Mouse (Mus musculus) embryonic facial prominence, embryonic 14.5 days (tissue): ENCODE results near the gene Gm20489. TPM values are rescaled to one million over a fixed set of nuclear protein-coding genes. Genes with fewer than 3 reads are reported as not detected.

ENCODE experiments used
- ATAC-seq: fragments of 200-750 bp; cut with Nextera tagmentation; 2 replicates; pipeline ENCODE4 v1.8.0; 2017; ENCODE audit warnings: low read depth, moderate number of reproducible peaks, moderate TSS enrichment
- DNase-seq: peaks from one replicate; pipeline ENCODE4 v3.0.0-alpha.2; 2015; ENCODE audit warnings: low spot score
- H3K27ac ChIP-seq: fragments of 300-500 bp; sonication (generic); replicated peaks from 2 replicates; pipeline ENCODE4 v1.5.1; 2014; ENCODE audit warnings: low read depth, mild to moderate bottlenecking, low read length, moderate library complexity
- H3K27me3 ChIP-seq: fragments of 300-500 bp; sonication (generic); replicated peaks from 2 replicates; pipeline ENCODE4 v1.6.1; 2014; ENCODE audit warnings: low read length; ENCODE audit not compliant: control insufficient read depth, insufficient read depth
- H3K36me3 ChIP-seq: fragments of 300-500 bp; sonication (generic); 2 replicates; pipeline ENCODE4 v1.6.1; 2014; ENCODE audit warnings: low read length, mixed read lengths; ENCODE audit not compliant: control insufficient read depth, insufficient read depth
- H3K4me1 ChIP-seq: fragments of 300-500 bp; sonication (generic); 2 replicates; pipeline ENCODE4 v1.6.1; 2014; ENCODE audit warnings: antibody characterized with exemption, low read length; ENCODE audit not compliant: control insufficient read depth, insufficient read depth
- H3K4me2 ChIP-seq: fragments of 300-500 bp; sonication (generic); 2 replicates; pipeline ENCODE4 v1.6.1; 2014; ENCODE audit warnings: low read depth, mild to moderate bottlenecking, low read length, moderate library complexity, mixed read lengths
- H3K4me3 ChIP-seq: fragments of 300-500 bp; sonication (generic); 2 replicates; pipeline ENCODE4 v1.5.1; 2014; ENCODE audit warnings: low read depth, mild to moderate bottlenecking, low read length
- H3K9ac ChIP-seq: fragments of 300-500 bp; sonication (generic); 2 replicates; pipeline ENCODE4 v1.6.1; 2014; ENCODE audit warnings: low read depth, mild to moderate bottlenecking, low read length, moderate library complexity, mixed read lengths
- H3K9me3 ChIP-seq: fragments of 300-500 bp; sonication (generic); 2 replicates; pipeline ENCODE4 v1.6.1; 2016; ENCODE audit warnings: low read length; ENCODE audit not compliant: control insufficient read depth
- WGBS: fragments of 180-500 bp; shearing (Covaris S2); extraction: QIAGEN DNeasy Blood & Tissue Kit; methylation state at CpG from one replicate; pipeline ENCODE4 v1.1.7; 2014; 5-methylcytosine and 5-hydroxymethylcytosine counted together
- polyA plus RNA-seq: library from polyadenylated mRNA; unstranded; fragments of >200 nt; fragmentation: Nextera tagmentation; extraction: Ambion mirVana; gene quantifications from 2 replicates; pipeline ENCODE4 v1.2.1, GENCODE M21; 2014

Gm20489 gene
- polyA plus RNA-seq, 1 experiment from 2014 or later = not detected

- Histone ChIP-seq H3K36me3 (peaks cover 17% of the 10 kb centered on the region), H3K4me1 (no peaks in the 10 kb centered on the region), H3K27ac (peak overlapping the region; percentile 52; the same call in 1 of the 2 replicates), H3K9me3 (no peaks in the 10 kb centered on the region), H3K27me3 (peaks cover 6% of the 10 kb centered on the region; the same call in 1 of the 2 replicates), H3K9ac (peak overlapping the region; percentile 76), H3K4me2 (peak overlapping the region; percentile 57; the same call in 1 of the 2 replicates), H3K4me3 (peak overlapping the region; percentile 58)
- no peak for ATAC-seq
- DNase-seq = no peak
- 25% methylated on average over 6 of the region's 6 CpGs for WGBS
Observed at GRCm38 (mm10) chrX:101273410-101273809, 4.6 kb upstream of the Gm20489 start.

DNA sequence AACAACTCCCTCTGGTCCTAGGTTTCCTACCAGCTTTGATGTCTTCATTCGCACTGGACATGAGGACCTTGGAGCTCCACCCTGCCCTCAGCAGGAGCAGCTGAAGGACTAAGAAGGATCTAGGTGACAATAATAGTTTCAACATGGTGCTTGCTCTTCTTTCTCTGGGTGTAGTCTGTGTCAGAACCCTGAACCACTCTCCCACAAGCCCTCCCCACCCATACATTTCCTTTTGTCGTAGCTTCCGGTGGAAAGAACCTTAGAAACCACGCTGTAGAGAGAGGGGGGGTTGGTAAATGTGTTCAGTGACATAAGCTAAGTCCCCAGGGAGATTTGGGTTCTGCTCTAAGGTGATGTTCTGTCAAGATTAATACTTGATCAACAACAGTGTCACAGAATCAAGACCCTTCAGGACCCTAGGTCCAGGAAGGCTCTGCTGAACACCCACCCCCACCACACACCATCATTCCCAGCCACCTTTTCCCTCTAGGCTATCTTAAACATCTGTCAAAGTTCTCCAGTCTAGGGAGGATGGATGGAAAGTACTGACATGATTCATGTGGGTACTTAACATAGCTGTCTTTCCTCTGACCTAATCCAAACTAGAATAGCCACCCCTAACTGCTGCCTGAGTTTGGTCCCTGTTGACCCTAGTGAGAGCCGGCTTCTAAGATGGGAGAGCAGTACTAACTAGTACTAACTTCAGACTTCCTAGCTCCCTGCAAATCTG is 633 bp downstream of the Gm20489 start, which contains the start of gene Il2rg:
Gene Il2rg, minus strand, starts transcription at position 231 of the 730 bp plus-strand sequence.
- Histone ChIP-seq H3K4me2 (no peak within 1 kb of the TSS), H3K36me3 (no peaks in the 10 kb centered on the region), H3K27me3 (peaks cover 7% of the 10 kb centered on the region; the same call in 1 of the 2 replicates), H3K27ac (no peak within 1 kb of the TSS), H3K9me3 (no peaks in the 10 kb centered on the region), H3K4me3 (no peak within 1 kb of the TSS), H3K4me1 (no peaks in the 10 kb centered on the region), H3K9ac (no peak within 1 kb of the TSS)
- DNase-seq = no peak
- no peak for ATAC-seq
- WGBS = 57% methylated on average over 5 of the region's 5 CpGs

DNA sequence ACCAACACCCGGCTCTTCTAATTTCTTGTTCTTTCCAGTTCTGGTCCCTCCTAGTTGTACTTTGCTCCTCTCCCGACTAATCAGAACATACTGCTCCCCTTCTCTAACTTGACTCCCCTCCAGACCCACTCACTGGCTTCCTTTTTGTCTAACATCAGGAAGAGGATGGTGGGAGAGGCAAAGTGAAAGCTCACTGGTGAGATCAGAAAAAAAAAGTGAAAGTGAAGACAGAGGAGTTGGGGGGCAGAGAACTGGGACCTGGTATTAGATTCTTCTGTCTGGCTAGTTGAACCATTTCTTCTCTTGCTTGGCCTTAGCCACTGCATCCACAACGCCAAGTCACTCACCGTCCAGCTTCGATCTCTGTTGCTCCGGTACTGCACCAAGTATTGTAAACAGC is 2.2 kb downstream of the Gm20489 start:
- Histone ChIP-seq H3K27ac (no peak overlapping the region), H3K4me3 (no peak overlapping the region), H3K9ac (no peak overlapping the region), H3K27me3 (0 out of 2 replicates have a peak, but pooled peaks cover 7% of the 10 kb centered on the region), H3K36me3 (no peaks in the 10 kb centered on the region), H3K4me2 (no peak overlapping the region), H3K9me3 (no peaks in the 10 kb centered on the region), H3K4me1 (no peaks in the 10 kb centered on the region)
- no peak for ATAC-seq
- WGBS = 87% methylated on average over 6 of the region's 6 CpGs
- no peak for DNase-seq

- Histone ChIP-seq H3K36me3 (0 out of 2 replicates have a peak, but pooled peaks cover under 1% of the 10 kb centered on the region), H3K4me2 (no peak within 1 kb of the TSS), H3K9me3 (no peaks in the 10 kb centered on the region), H3K9ac (no peak within 1 kb of the TSS), H3K27ac (no peak within 1 kb of the TSS), H3K27me3 (0 out of 2 replicates have a peak, but pooled peaks cover 3% of the 10 kb centered on the region), H3K4me3 (no peak within 1 kb of the TSS), H3K4me1 (no peaks in the 10 kb centered on the region)
- 85% methylated on average over 1 of the region's 1 CpGs for WGBS
- no peak for DNase-seq
- ATAC-seq = no peak
Observed at GRCm38 (mm10) chrX:101263892-101264291, 4.9 kb downstream of the Gm20489 start, which contains the start of gene Gm614. Gene Gm614, minus strand, starts transcription at chrX:101263992.

GRCm38 (mm10) chrX:101260441-101261325 is 8.1 kb downstream of the Gm20489 start:
- Histone ChIP-seq H3K27ac (peak overlapping the region; percentile 77), H3K27me3 (0 out of 2 replicates have a peak, but pooled peaks cover 3% of the 10 kb centered on the region), H3K36me3 (0 out of 2 replicates have a peak, but pooled peaks cover 7% of the 10 kb centered on the region), H3K9me3 (no peaks in the 10 kb centered on the region), H3K4me1 (no peaks in the 10 kb centered on the region), H3K4me2 (0 out of 2 replicates have a peak overlapping the region, but pooled peaks have one; percentile 10), H3K9ac (no peak overlapping the region), H3K4me3 (no peak overlapping the region)
- peak; percentile 86 for DNase-seq
- peak; percentile 88 for ATAC-seq
- 26% methylated on average over 9 of the region's 13 CpGs for WGBS

DNA sequence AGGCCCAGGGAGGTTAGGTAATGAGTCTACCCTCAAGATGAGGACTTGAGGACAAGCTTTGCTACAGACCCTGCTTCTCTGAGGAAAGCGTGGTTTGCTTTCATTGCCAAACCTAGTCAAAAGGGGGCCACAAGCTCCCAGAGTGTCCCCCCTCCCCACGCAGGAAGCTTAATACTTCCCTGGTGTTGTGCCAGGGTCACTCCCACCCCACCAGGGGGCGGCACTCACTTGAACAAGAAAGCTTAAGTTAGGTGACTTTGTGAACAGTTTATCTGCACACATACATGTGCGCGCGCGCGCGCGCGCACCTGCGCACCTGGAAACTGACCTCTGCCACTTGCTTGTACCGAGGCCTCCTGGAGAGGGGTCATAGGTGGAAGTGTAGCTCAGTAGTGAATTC is 12.2 kb downstream of the Gm20489 start:
- H3K4me1 ChIP-seq = no peaks in the 10 kb centered on the region
- ATAC-seq (no peak), DNase-seq (peak; percentile 36)
- H3K4me3 ChIP-seq = peak overlapping the region; percentile 53
- H3K9me3 ChIP-seq = no peaks in the 10 kb centered on the region
- H3K4me2 ChIP-seq = peak overlapping the region; percentile 62
- no peaks in the 10 kb centered on the region for H3K27me3 ChIP-seq
- H3K36me3 ChIP-seq = 0 out of 2 replicates have a peak, but pooled peaks cover 7% of the 10 kb centered on the region
- WGBS = 82% methylated on average over 13 of the region's 13 CpGs
- H3K9ac ChIP-seq = peak overlapping the region; percentile 25; the same call in 1 of the 2 replicates
- H3K27ac ChIP-seq = no peak overlapping the region

- WGBS = 3% methylated on average over 20 of the region's 26 CpGs
- H3K4me2 ChIP-seq = peak overlapping the region; percentile 62
- H3K27me3 ChIP-seq = no peaks in the 10 kb centered on the region
- DNase-seq (no peak), ATAC-seq (peak; percentile 16; the same call in 1 of the 2 replicates)
- peak overlapping the region; percentile 68 for H3K27ac ChIP-seq
- H3K9me3 ChIP-seq = no peaks in the 10 kb centered on the region
- H3K4me1 ChIP-seq = no peaks in the 10 kb centered on the region
- H3K9ac ChIP-seq = peak overlapping the region; percentile 69
- H3K4me3 ChIP-seq = peak overlapping the region; percentile 53
- 0 out of 2 replicates have a peak, but pooled peaks cover 7% of the 10 kb centered on the region for H3K36me3 ChIP-seq
Observed at GRCm38 (mm10) chrX:101254740-101255139, 14.1 kb downstream of the Gm20489 start.
